Mouse (Mus musculus): ENCODE results near the gene Shank1. TPM values are rescaled to one million over a fixed set of nuclear protein-coding genes. Genes with fewer than 3 reads are reported as not detected.

Shank1 gene
- polyA plus RNA-seq, 1 experiment from 2014 or later = 1.5 TPM

DNA sequence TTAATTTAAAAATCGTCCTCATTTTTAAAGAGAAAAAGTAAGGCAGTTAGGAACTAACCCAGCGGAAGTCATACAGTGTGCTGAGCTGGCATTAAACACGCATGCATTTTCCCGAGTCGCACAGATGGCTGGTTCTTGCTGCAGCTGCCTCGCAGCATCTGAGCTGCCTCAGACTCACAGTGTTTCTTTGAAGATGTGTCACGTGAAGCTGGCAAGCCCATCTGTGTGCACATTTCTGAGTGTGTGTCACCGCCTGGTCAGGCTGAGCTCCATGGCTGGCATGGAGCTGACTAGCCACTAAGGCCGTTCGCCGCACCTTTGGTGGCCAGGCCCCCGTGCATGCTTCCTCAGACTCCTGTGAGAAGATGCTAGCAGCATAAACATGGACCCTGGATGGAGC is 72.5 kb downstream of the Shank1 start:
- Histone ChIP-seq H3K4me3 (ENCODE audit: low read length) (no peak overlapping the region), H3K4me2 (replicated peaks; ENCODE audit: low read depth, low read length) (no peak overlapping the region), H3K27ac (ENCODE audit: low read length) (no peak overlapping the region), H3K4me1 (ENCODE audit: insufficient read depth, low read length) (peaks cover 8% of the 10 kb centered on the region; the same call in 1 of the 2 replicates), H3K9ac (replicated peaks; ENCODE audit: low read length) (no peak overlapping the region), H3K36me3 (ENCODE audit: insufficient read depth, low read length) (no peaks in the 10 kb centered on the region), H3K27me3 (ENCODE audit: insufficient read depth, low read length) (peaks cover 19% of the 10 kb centered on the region), H3K9me3 (ENCODE audit: low read length) (peaks cover 4% of the 10 kb centered on the region; the same call in 1 of the 2 replicates)
- WGBS = 77% methylated on average over 12 of the region's 12 CpGs
- no peak for ATAC-seq (ENCODE audit: low FRiP score, low TSS enrichment)

- peak within 1 kb of the TSS; percentile 61 for H3K4me2 ChIP-seq (replicated peaks; ENCODE audit: low read depth, low read length)
- H3K9me3 ChIP-seq (ENCODE audit: low read length) = peaks cover 4% of the 10 kb centered on the region; the same call in 1 of the 2 replicates
- H3K36me3 ChIP-seq (ENCODE audit: insufficient read depth, low read length) = no peaks in the 10 kb centered on the region
- peak; percentile 86 for ATAC-seq (ENCODE audit: low FRiP score, low TSS enrichment)
- H3K4me3 ChIP-seq (ENCODE audit: low read length) = peak within 1 kb of the TSS; percentile 54
- peaks cover 6% of the 10 kb centered on the region; the same call in 1 of the 2 replicates for H3K4me1 ChIP-seq (ENCODE audit: insufficient read depth, low read length)
- WGBS = under 1% methylated on average over 22 of the region's 33 CpGs
- H3K27me3 ChIP-seq (ENCODE audit: insufficient read depth, low read length) = peaks cover 19% of the 10 kb centered on the region
- H3K9ac ChIP-seq (replicated peaks; ENCODE audit: low read length) = peak within 1 kb of the TSS; percentile 69
- H3K27ac ChIP-seq (ENCODE audit: low read length) = no peak within 1 kb of the TSS
Observed at GRCm38 (mm10) chr7:44383980-44384715, 74.1 kb downstream of the Shank1 start, which contains the start of gene Syt3. Syt3 (plus strand) TSS chr7:44384102.

DNA sequence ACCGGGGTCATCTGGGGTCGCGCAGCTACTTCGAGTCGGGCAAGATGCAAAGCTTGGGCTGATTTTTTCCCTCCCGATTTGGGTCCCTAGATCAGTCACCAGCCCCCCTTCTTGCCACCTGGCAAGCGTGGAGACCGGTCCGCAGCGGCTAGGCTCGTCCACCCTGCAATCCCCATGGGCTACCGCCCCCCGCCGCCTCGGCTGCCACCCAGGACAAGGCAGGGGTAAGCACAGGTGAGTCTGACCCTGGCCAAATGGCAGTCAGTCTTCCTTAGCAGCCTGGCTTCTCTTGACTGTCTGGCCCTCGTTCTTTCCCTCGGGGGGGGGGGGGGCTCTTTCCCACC is 74.6 kb downstream of the Shank1 start:
- no peak overlapping the region for H3K27ac ChIP-seq (ENCODE audit: low read length)
- peaks cover 4% of the 10 kb centered on the region; the same call in 1 of the 2 replicates for H3K9me3 ChIP-seq (ENCODE audit: low read length)
- peaks cover 19% of the 10 kb centered on the region for H3K27me3 ChIP-seq (ENCODE audit: insufficient read depth, low read length)
- ATAC-seq (ENCODE audit: low FRiP score, low TSS enrichment) = peak; percentile 62
- no peaks in the 10 kb centered on the region for H3K36me3 ChIP-seq (ENCODE audit: insufficient read depth, low read length)
- peak overlapping the region; percentile 69 for H3K9ac ChIP-seq (replicated peaks; ENCODE audit: low read length)
- 1% methylated on average over 15 of the region's 17 CpGs for WGBS
- H3K4me2 ChIP-seq (replicated peaks; ENCODE audit: low read depth, low read length) = peak overlapping the region; percentile 61
- H3K4me3 ChIP-seq (ENCODE audit: low read length) = peak overlapping the region; percentile 54
- H3K4me1 ChIP-seq (ENCODE audit: insufficient read depth, low read length) = peaks cover 6% of the 10 kb centered on the region; the same call in 1 of the 2 replicates

- WGBS = 77% methylated on average over 12 of the region's 12 CpGs
- H3K9ac ChIP-seq (replicated peaks; ENCODE audit: low read length) = peak within 1 kb of the TSS; percentile 69
- no peak for ATAC-seq (ENCODE audit: low FRiP score, low TSS enrichment)
- H3K4me1 ChIP-seq (ENCODE audit: insufficient read depth, low read length) = peaks cover 6% of the 10 kb centered on the region; the same call in 1 of the 2 replicates
- H3K9me3 ChIP-seq (ENCODE audit: low read length) = peaks cover under 1% of the 10 kb centered on the region; the same call in 1 of the 2 replicates
- H3K27ac ChIP-seq (ENCODE audit: low read length) = no peak within 1 kb of the TSS
- no peaks in the 10 kb centered on the region for H3K36me3 ChIP-seq (ENCODE audit: insufficient read depth, low read length)
- peak within 1 kb of the TSS; percentile 61 for H3K4me2 ChIP-seq (replicated peaks; ENCODE audit: low read depth, low read length)
- H3K4me3 ChIP-seq (ENCODE audit: low read length) = peak within 1 kb of the TSS; percentile 54
- H3K27me3 ChIP-seq (ENCODE audit: insufficient read depth, low read length) = peaks cover 19% of the 10 kb centered on the region
Observed at GRCm38 (mm10) chr7:44385720-44386119, 75.7 kb downstream of the Shank1 start, which contains the start of gene 1700008O03Rik. 1700008O03Rik (minus strand) TSS chr7:44385820.

GRCm38 (mm10) chr7:44391831-44392230 is 81.8 kb downstream of the Shank1 start:
- ATAC-seq (ENCODE audit: low FRiP score, low TSS enrichment) = no peak
- H3K4me2 ChIP-seq (replicated peaks; ENCODE audit: low read depth, low read length) = no peak overlapping the region
- no peaks in the 10 kb centered on the region for H3K36me3 ChIP-seq (ENCODE audit: insufficient read depth, low read length)
- H3K27me3 ChIP-seq (ENCODE audit: insufficient read depth, low read length) = no peaks in the 10 kb centered on the region
- H3K27ac ChIP-seq (ENCODE audit: low read length) = no peak overlapping the region
- 88% methylated on average over 4 of the region's 4 CpGs for WGBS
- no peak overlapping the region for H3K9ac ChIP-seq (replicated peaks; ENCODE audit: low read length)
- H3K4me3 ChIP-seq (ENCODE audit: low read length) = no peak overlapping the region
- no peaks in the 10 kb centered on the region for H3K9me3 ChIP-seq (ENCODE audit: low read length)
- H3K4me1 ChIP-seq (ENCODE audit: insufficient read depth, low read length) = no peaks in the 10 kb centered on the region

GRCm38 (mm10) chr7:44392341-44392740 is 82.3 kb downstream of the Shank1 start:
- Histone ChIP-seq H3K4me3 (ENCODE audit: low read length) (no peak overlapping the region), H3K36me3 (ENCODE audit: insufficient read depth, low read length) (no peaks in the 10 kb centered on the region), H3K4me1 (ENCODE audit: insufficient read depth, low read length) (no peaks in the 10 kb centered on the region), H3K9me3 (ENCODE audit: low read length) (no peaks in the 10 kb centered on the region), H3K27ac (ENCODE audit: low read length) (no peak overlapping the region), H3K9ac (replicated peaks; ENCODE audit: low read length) (no peak overlapping the region), H3K4me2 (replicated peaks; ENCODE audit: low read depth, low read length) (no peak overlapping the region), H3K27me3 (ENCODE audit: insufficient read depth, low read length) (no peaks in the 10 kb centered on the region)
- no peak for ATAC-seq (ENCODE audit: low FRiP score, low TSS enrichment)
- 85% methylated on average over 14 of the region's 14 CpGs for WGBS

DNA sequence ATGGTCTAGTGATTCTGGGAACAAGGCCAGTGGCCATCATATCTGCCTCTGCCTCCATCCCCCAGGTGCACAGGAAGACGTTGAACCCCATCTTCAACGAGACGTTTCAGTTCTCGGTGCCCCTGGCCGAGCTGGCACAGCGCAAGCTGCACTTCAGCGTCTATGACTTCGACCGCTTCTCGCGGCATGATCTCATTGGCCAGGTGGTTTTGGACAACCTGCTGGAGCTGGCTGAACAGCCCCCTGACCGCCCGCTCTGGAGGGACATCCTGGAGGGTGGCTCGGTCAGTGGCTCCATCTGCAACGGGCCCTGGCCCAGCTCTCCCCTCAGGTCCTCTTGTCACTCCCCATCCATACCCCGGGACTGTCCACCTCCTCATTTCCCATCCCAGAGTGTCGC is 83.2 kb downstream of the Shank1 start:
- Histone ChIP-seq H3K4me2 (replicated peaks; ENCODE audit: low read depth, low read length) (no peak overlapping the region), H3K36me3 (ENCODE audit: insufficient read depth, low read length) (no peaks in the 10 kb centered on the region), H3K27ac (ENCODE audit: low read length) (no peak overlapping the region), H3K9me3 (ENCODE audit: low read length) (no peaks in the 10 kb centered on the region), H3K4me1 (ENCODE audit: insufficient read depth, low read length) (no peaks in the 10 kb centered on the region), H3K27me3 (ENCODE audit: insufficient read depth, low read length) (no peaks in the 10 kb centered on the region), H3K4me3 (ENCODE audit: low read length) (no peak overlapping the region), H3K9ac (replicated peaks; ENCODE audit: low read length) (no peak overlapping the region)
- ATAC-seq (ENCODE audit: low FRiP score, low TSS enrichment) = no peak
- 92% methylated on average over 17 of the region's 17 CpGs for WGBS

- H3K4me3 ChIP-seq (ENCODE audit: low read length) = no peak overlapping the region
- ATAC-seq (ENCODE audit: low FRiP score, low TSS enrichment) = no peak
- H3K4me1 ChIP-seq (ENCODE audit: insufficient read depth, low read length) = no peaks in the 10 kb centered on the region
- H3K27me3 ChIP-seq (ENCODE audit: insufficient read depth, low read length) = peaks cover 4% of the 10 kb centered on the region; the same call in 1 of the 2 replicates
- no peaks in the 10 kb centered on the region for H3K36me3 ChIP-seq (ENCODE audit: insufficient read depth, low read length)
- no peaks in the 10 kb centered on the region for H3K9me3 ChIP-seq (ENCODE audit: low read length)
- 4% methylated on average over 3 of the region's 3 CpGs for whole genome bisulfite sequencing
- no peak overlapping the region for H3K9ac ChIP-seq (replicated peaks; ENCODE audit: low read length)
- H3K4me2 ChIP-seq (replicated peaks; ENCODE audit: low read depth, low read length) = no peak overlapping the region
- no peak overlapping the region for H3K27ac ChIP-seq (ENCODE audit: low read length)
Observed at GRCm38 (mm10) chr7:44398570-44398969, 88.5 kb downstream of the Shank1 start.

DNA sequence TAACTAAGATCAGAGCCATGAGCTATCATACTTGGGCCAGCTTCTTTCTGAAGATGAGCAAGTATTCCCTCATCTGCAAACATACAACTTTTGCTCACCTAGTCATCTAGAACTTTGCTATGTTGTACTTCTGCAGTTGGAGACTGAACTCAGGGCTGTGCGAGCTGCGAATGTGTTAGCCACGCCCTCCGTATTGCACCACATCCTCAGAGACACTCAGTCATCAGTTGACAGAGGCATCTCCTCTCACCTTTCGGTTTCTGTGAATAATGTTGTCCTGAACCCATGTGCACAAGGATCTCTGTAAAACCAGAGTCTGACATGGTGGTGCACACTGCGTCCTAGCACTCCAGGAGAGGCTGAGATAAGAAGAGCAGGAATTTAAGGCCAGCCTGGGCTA is 91.6 kb downstream of the Shank1 start:
- H3K27ac ChIP-seq (ENCODE audit: low read length) = no peak overlapping the region
- H3K27me3 ChIP-seq (ENCODE audit: insufficient read depth, low read length) = peaks cover 4% of the 10 kb centered on the region; the same call in 1 of the 2 replicates
- peaks cover 4% of the 10 kb centered on the region; the same call in 1 of the 2 replicates for H3K4me1 ChIP-seq (ENCODE audit: insufficient read depth, low read length)
- no peak for ATAC-seq (ENCODE audit: low FRiP score, low TSS enrichment)
- H3K4me2 ChIP-seq (replicated peaks; ENCODE audit: low read depth, low read length) = no peak overlapping the region
- H3K36me3 ChIP-seq (ENCODE audit: insufficient read depth, low read length) = no peaks in the 10 kb centered on the region
- no peak overlapping the region for H3K4me3 ChIP-seq (ENCODE audit: low read length)
- 80% methylated on average over 6 of the region's 6 CpGs for WGBS
- H3K9me3 ChIP-seq (ENCODE audit: low read length) = no peaks in the 10 kb centered on the region
- no peak overlapping the region for H3K9ac ChIP-seq (replicated peaks; ENCODE audit: low read length)
